Mouse (Mus musculus) liver, embryonic 14.5 days (tissue): ENCODE data around the gene Fastkd5. TPM values are rescaled to one million over a fixed set of nuclear protein-coding genes. Genes with fewer than 3 reads are reported as not detected.

Experiments used
- ATAC-seq: fragments of 200-750 bp; cut with Nextera tagmentation; 2 replicates; pipeline ENCODE4 v1.8.0; 2017; ENCODE audit warnings: moderate number of reproducible peaks, mild to moderate bottlenecking, moderate library complexity; ENCODE audit not compliant: insufficient read depth
- DNase-seq, 3 experiments: peaks; one replicate each; pipeline ENCODE4 v3.0.0-alpha.2; 2012 to 2013; ENCODE audit warnings: low read depth in 3 of 3, low spot score in 3 of 3
- H3K27ac ChIP-seq: fragments of 300-500 bp; sonication (generic); 2 replicates; pipeline ENCODE4 v1.5.1; 2014; ENCODE audit warnings: moderate library complexity, mild to moderate bottlenecking, control low read depth, inconsistent platforms
- H3K27me3 ChIP-seq: fragments of 300-500 bp; sonication (generic); 2 replicates; pipeline ENCODE4 v1.6.1; 2014; ENCODE audit warnings: mild to moderate bottlenecking, low read length, moderate library complexity; ENCODE audit not compliant: control insufficient read depth, insufficient read depth
- H3K36me3 ChIP-seq: fragments of 300-500 bp; sonication (generic); replicated peaks from 2 replicates; pipeline ENCODE4 v1.6.1; 2014; ENCODE audit warnings: low read depth; ENCODE audit not compliant: control insufficient read depth, insufficient read depth
- H3K4me1 ChIP-seq, 2 experiments: fragments of 200-500 bp in 1 of 2; fragments of 300-500 bp in 1 of 2; sonication (generic) in 1 of 2; replicated peaks; 2 replicates each; pipeline ENCODE4 v1.6.1; 2012 to 2014; ENCODE audit warnings: antibody characterized with exemption in 1 of 2, inconsistent platforms in 1 of 2, low read length in 1 of 2; ENCODE audit not compliant: control insufficient read depth in 2 of 2, insufficient read depth in 2 of 2
- H3K4me2 ChIP-seq: fragments of 300-500 bp; sonication (generic); 2 replicates; pipeline ENCODE4 v1.6.1; 2014; ENCODE audit warnings: low read depth, mild to moderate bottlenecking, control low read depth, moderate library complexity
- H3K4me3 ChIP-seq, 2 experiments: fragments of 200-500 bp in 1 of 2; fragments of 300-500 bp in 1 of 2; sonication (generic) in 1 of 2; 2 replicates each; pipeline ENCODE4 v1.5.1; 2012 to 2014; ENCODE audit warnings: low read depth in 2 of 2, low read length in 2 of 2, mild to moderate bottlenecking in 2 of 2, control low read depth in 1 of 2, inconsistent platforms in 1 of 2, moderate library complexity in 1 of 2; ENCODE audit not compliant: insufficient read depth in 1 of 2
- H3K9ac ChIP-seq: fragments of 300-500 bp; sonication (generic); replicated peaks from 2 replicates; pipeline ENCODE4 v1.6.1; 2014; ENCODE audit warnings: mild to moderate bottlenecking, control low read depth, moderate library complexity
- H3K9me3 ChIP-seq: fragments of 300-500 bp; sonication (generic); 2 replicates; pipeline ENCODE4 v1.6.1; 2016; ENCODE audit warnings: low read length, mixed read lengths; ENCODE audit not compliant: control insufficient read depth
- CTCF ChIP-seq: IDR thresholded peaks from 2 replicates; pipeline ENCODE4 v1.5.1; 2016; ENCODE audit warnings: antibody characterized with exemption, low read depth, control low read depth
- EP300 ChIP-seq: IDR thresholded peaks from 2 replicates; pipeline ENCODE4 v1.6.1; 2016; ENCODE audit warnings: antibody characterized with exemption, low read depth
- WGBS: fragments of 180-500 bp; shearing (Covaris S2); extraction: QIAGEN DNeasy Blood & Tissue Kit; methylation state at CpG from one replicate; pipeline ENCODE4 v1.1.7; 2014; ENCODE audit not compliant: insufficient replicate concordance; 5-methylcytosine and 5-hydroxymethylcytosine counted together
- polyA plus RNA-seq, 2 experiments: library from polyadenylated mRNA; depleted of rRNA in 1 of 2; stranded (reverse) in 1 of 2; unstranded in 1 of 2; fragments of >200 nt; fragmentation: Nextera tagmentation in 1 of 2; extraction: Ambion mirVana in 1 of 2; gene quantifications; 2 replicates each; pipeline versions ENCODE4 v1.2.1 to v1.2.3; 2012 to 2014

Gene Fastkd5
- polyA plus RNA-seq (2012; rRNA removed), result 2.8 and 3.6 TPM in 2 replicates
- polyA plus RNA-seq (2014; fragmentation: Nextera tagmentation; extraction: Ambion mirVana), result 11.1 and 11.9 TPM in 2 replicates

DNA sequence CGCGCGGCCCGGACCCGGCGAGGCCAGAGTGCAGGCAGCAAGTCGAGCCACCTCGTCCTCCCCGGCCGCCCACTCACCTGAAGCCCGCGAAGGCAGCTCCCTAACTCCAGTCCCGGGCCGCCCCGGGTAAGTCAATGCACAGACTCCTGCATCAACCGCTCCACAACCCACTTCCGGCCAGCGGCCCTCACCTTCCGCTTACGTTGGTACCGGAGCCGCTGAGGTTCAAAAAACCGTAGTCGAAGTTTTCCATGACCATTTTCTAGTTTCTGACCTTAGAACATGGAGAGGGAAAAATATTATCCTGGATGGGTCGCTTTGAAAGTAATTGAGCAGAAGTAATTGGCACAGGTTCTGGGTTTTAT, at the start of gene Fastkd5, which contains the start of gene Ubox5:
TSS of gene Fastkd5 (minus strand) at position 189 of the 365 bp plus-strand sequence.
TSS of gene Ubox5 (minus strand) at position 200 of the 365 bp plus-strand sequence.
- DNase-seq, result peak; percentile 77 to 80 (median 79)
- peaks cover 6% of the 10 kb centered on the region for H3K36me3 ChIP-seq
- H3K9ac ChIP-seq, result peak within 1 kb of the TSS; percentile 80
- H3K4me1 ChIP-seq, result peaks cover 5 to 8% of the 10 kb centered on the region in 2 experiments; a peak in 3 of 4 replicates
- peak; percentile 86 for ATAC-seq
- WGBS, result under 1% methylated on average over 19 of the region's 25 CpGs
- H3K27ac ChIP-seq, result peak within 1 kb of the TSS; percentile 11
- TF ChIP-seq EP300 (peak; percentile 51), CTCF (no peak)
- peaks cover 21% of the 10 kb centered on the region for H3K27me3 ChIP-seq
- no peaks in the 10 kb centered on the region for H3K9me3 ChIP-seq
- H3K4me3 ChIP-seq, result peak within 1 kb of the TSS; percentile 69 to 76
- peak within 1 kb of the TSS; percentile 89 for H3K4me2 ChIP-seq

DNA sequence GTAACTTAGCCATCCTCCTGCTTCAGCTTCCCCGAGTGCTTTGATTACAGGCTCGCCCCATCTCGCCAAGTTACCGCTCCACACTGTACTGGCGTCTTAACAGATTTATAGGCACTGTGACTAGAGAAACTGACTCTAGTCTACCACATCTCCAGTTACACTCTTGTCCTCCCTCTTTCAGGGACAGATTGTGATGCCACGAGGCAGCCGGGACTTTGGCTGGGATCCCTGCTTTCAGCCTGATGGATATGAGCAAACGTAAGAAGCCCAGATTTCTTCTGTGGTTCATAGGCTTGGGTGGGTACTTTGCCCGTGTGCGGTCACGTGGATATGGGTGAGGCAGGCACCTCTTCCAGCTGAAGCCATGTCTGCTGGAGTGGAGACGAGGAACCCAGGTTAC, 49.3 kb upstream of the Fastkd5 start:
- no peak for DNase-seq
- 87% methylated on average over 12 of the region's 12 CpGs for WGBS
- no peak overlapping the region for H3K27ac ChIP-seq
- TF ChIP-seq CTCF (no peak), EP300 (no peak)
- H3K36me3 ChIP-seq, result peaks cover 56% of the 10 kb centered on the region
- no peak overlapping the region for H3K4me3 ChIP-seq
- no peak overlapping the region for H3K9ac ChIP-seq
- ATAC-seq, result no peak
- no peak overlapping the region for H3K4me2 ChIP-seq
- H3K27me3 ChIP-seq, result no peaks in the 10 kb centered on the region
- no peaks in the 10 kb centered on the region for H3K9me3 ChIP-seq
- no peaks in the 10 kb centered on the region for H3K4me1 ChIP-seq

DNA sequence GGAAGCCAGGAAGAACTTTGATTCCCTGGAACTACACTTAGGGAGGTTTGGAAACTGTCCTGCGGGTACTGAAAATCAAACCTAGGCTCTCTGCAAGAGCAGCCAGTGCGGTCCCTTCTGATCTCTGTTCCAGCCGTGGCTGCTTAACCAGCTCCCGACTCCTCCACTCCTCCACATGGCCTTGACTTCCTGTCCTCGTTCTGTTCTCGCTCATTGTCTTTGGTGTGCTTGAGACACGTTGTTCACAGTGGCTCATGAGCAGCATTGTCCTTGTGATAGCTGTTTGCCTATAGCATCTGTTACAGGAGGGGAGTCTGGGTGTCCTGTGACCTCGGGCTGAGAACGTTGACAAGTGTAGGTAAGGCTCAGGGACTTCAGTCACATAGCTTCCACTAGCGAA, 47.4 kb upstream of the Fastkd5 start:
- Histone ChIP-seq H3K36me3 (peaks cover 73% of the 10 kb centered on the region), H3K9ac (no peak overlapping the region), H3K4me3 (no peak overlapping the region), H3K4me1 (no peaks in the 10 kb centered on the region), H3K9me3 (no peaks in the 10 kb centered on the region), H3K27me3 (no peaks in the 10 kb centered on the region), H3K27ac (no peak overlapping the region), H3K4me2 (no peak overlapping the region)
- TF ChIP-seq CTCF, result no peak
- TF ChIP-seq EP300, result no peak
- ATAC-seq, result no peak
- WGBS, result 78% methylated on average over 10 of the region's 10 CpGs
- no peak for DNase-seq

DNA sequence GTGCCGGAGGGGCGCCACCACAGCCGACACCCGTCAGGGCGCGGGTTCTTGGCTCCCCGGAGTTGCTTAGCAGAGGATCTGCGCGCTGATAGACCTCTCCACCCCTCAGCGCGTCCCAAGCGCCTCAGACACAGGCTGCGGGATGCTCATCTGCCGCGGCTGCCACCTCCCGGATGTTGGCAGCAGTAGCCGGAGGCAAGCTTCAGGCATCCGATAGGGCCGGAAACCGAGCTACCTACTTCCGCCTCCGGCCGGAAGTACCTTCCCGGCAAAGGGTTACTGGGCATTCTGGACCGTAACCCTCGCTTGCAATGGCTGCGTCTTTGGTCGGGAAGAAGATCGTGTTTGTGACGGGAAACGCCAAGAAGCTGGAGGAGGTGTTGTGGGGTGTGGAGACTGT, 37.7 kb upstream of the Fastkd5 start, which contains the start of gene Itpa:
TSS of gene Itpa (plus strand) at position 52 of the 400 bp plus-strand sequence.
- WGBS, result 1% methylated on average over 31 of the region's 31 CpGs
- DNase-seq, result peak; percentile 81 to 83 (median 82)
- Histone ChIP-seq H3K4me1 (peaks cover 20 to 27% of the 10 kb centered on the region in 2 experiments), H3K36me3 (peaks cover 12% of the 10 kb centered on the region), H3K9ac (peak within 1 kb of the TSS; percentile 77), H3K27me3 (no peaks in the 10 kb centered on the region), H3K27ac (peak within 1 kb of the TSS; percentile 80), H3K4me3 (peak within 1 kb of the TSS; percentile 79 to 99), H3K4me2 (peak within 1 kb of the TSS; percentile 96), H3K9me3 (no peaks in the 10 kb centered on the region)
- TF ChIP-seq EP300 (peak; percentile 53; the same call in 1 of the 2 replicates), CTCF (peak; percentile 96)
- ATAC-seq, result peak; percentile 65

DNA sequence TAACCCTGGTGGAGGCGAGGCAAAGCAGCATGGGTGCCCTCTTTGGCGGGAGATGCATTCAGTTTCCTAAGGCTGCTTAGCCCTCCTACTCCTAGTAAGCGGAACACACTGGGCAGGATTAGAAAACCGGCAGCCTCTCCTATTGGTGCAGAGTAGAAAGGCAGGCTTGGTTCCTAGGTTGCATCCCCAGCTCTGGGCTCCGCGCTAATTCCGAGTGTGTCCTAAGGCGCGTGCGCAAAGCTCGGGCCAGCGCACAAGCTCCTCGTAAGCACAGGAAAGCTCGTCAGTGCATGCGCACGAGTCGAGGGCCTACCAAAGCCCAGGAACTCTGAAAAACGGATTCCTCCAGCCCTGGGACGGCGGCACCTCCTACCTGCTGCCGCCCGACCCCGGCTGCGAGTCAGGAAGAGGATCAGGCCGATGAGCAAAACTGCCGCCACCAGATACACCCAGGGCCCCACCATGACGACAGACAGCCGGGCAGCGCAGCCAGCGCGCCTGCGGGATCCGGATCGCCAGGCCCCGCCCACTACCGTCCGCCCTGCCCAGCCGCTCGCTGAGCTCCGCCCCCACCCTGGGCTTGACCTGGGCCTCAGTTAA, 34.4 kb upstream of the Fastkd5 start, which contains the start of gene Ddrgk1:
TSS of gene Ddrgk1 (minus strand) at position 558 of the 600 bp plus-strand sequence.
- peaks cover 18 to 23% of the 10 kb centered on the region in 2 experiments for H3K4me1 ChIP-seq
- peaks cover 16% of the 10 kb centered on the region for H3K36me3 ChIP-seq
- peak; percentile 92 for ATAC-seq

More for the DNA sequence above, 34.4 kb upstream of the Fastkd5 start, which contains the start of gene Ddrgk1:
- DNase-seq, result peak; percentile 86 to 91 (median 88)
- WGBS, result under 1% methylated on average over 40 of the region's 40 CpGs
- peak within 1 kb of the TSS; percentile 81 for H3K4me2 ChIP-seq
- peak within 1 kb of the TSS; percentile 74 for H3K27ac ChIP-seq
- H3K27me3 ChIP-seq, result no peaks in the 10 kb centered on the region
- no peaks in the 10 kb centered on the region for H3K9me3 ChIP-seq
- 0 out of 2 replicates have a peak, but pooled peaks have one; percentile 49 for TF ChIP-seq EP300
- TF ChIP-seq CTCF, result peak; percentile 37
- H3K9ac ChIP-seq, result peak within 1 kb of the TSS; percentile 82
- H3K4me3 ChIP-seq, result peak within 1 kb of the TSS; percentile 60 to 72
